Mouse (Mus musculus) bone marrow, adult 2 months (tissue): ENCODE data around the gene Maea. TPM values are rescaled to one million over a fixed set of nuclear protein-coding genes. Genes with fewer than 3 reads are reported as not detected.
"Not testable (repeated sequence)": the region's sequence is repeated elsewhere in the genome, so short reads cannot be mapped to it uniquely, and the experiment has no call there.

Source experiments
- H3K27ac ChIP-seq: fragments of 200-500 bp; 2 replicates; pipeline ENCODE4 v1.5.1; 2012; ENCODE audit warnings: low read depth, mild to moderate bottlenecking, control low read depth, inconsistent platforms, low read length; ENCODE audit not compliant: control insufficient read depth, poor library complexity, insufficient read depth
- H3K4me1 ChIP-seq: fragments of 200-500 bp; 2 replicates; pipeline ENCODE4 v1.6.1; 2011; ENCODE audit warnings: low read length; ENCODE audit not compliant: control insufficient read depth, insufficient read depth
- H3K4me3 ChIP-seq: fragments of 200-500 bp; replicated peaks from 2 replicates; pipeline ENCODE3; 2011; ENCODE audit warnings: mild to moderate bottlenecking, low read depth, low read length, control low read depth; ENCODE audit not compliant: control insufficient read depth
- CTCF ChIP-seq: fragments of 200-500 bp; IDR thresholded peaks from 2 replicates; pipeline ENCODE4 v1.5.1; 2011; ENCODE audit warnings: low read length, control low read depth; ENCODE audit not compliant: control insufficient read depth, insufficient read depth
- POLR2A ChIP-seq: fragments of 200-500 bp; IDR thresholded peaks from 2 replicates; pipeline ENCODE4 v1.6.1; 2011; ENCODE audit warnings: low read depth, mild to moderate bottlenecking, control low read depth, low read length, borderline replicate concordance; ENCODE audit not compliant: control insufficient read depth
- WGBS: fragments of 180-500 bp; shearing (Covaris S2); methylation state at CpG from one replicate; pipeline ENCODE4 v1.1.7; 2018; 5-methylcytosine and 5-hydroxymethylcytosine counted together
- polyA plus RNA-seq: library from polyadenylated mRNA; stranded (reverse); fragments of >200 nt; gene quantifications from 2 replicates; pipeline ENCODE4 v1.2.4, GENCODE M21; 2011; ENCODE audit warnings: low replicate concordance; ENCODE audit not compliant: missing spikeins, insufficient read depth, insufficient read length

The Maea gene
- polyA plus RNA-seq, 1 experiment = 32.3 TPM

DNA sequence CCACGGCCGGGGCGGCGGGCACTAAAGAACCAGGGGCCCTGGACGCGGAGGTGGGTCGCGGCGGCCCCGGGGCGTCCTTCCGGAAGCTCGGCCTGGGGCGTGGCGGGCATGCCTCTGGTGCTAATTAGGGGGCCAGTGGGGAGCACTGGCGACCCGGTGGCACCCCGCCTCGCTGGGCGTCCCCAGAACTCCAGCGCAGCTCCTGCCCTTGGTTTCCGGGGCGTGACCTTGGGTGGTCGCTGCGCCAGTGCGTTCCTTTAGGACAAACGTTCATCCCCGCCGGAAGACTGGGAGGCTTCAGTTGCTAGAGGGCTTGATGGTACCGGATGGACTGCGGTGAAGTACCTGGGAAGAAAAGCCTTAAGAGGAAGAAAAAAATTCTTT, 660 bp downstream of the Maea start:
- peak overlapping the region; percentile 99 for H3K4me3 ChIP-seq
- peaks cover 2% of the 10 kb centered on the region for H3K4me1 ChIP-seq
- under 1% methylated on average over 31 of the region's 31 CpGs for WGBS
- no peak for TF ChIP-seq POLR2A
- no peak for TF ChIP-seq CTCF
- H3K27ac ChIP-seq = peak overlapping the region; percentile 75

DNA sequence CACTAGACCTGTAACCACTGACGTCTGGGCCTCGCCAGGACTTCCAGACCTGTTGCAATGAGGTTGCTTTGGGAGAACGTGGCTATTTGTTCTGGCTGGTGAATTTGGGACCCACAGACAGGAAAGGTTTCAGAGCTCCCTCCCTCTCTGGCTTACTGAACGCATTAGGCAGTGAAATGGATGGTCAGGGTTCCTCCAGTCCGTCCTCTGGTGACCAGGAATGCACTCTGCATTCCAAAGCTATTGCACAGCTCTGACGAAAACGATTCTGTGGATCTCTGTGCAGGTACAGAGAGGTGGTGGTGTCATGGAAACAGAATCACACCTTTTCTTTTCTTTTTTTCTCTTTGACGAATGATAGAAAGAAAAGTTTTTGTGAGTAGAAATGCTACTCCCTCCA, 1.9 kb downstream of the Maea start:
- Histone ChIP-seq H3K27ac (no peak overlapping the region), H3K4me3 (no peak overlapping the region)
- whole genome bisulfite sequencing = 67% methylated on average over 8 of the region's 8 CpGs

DNA sequence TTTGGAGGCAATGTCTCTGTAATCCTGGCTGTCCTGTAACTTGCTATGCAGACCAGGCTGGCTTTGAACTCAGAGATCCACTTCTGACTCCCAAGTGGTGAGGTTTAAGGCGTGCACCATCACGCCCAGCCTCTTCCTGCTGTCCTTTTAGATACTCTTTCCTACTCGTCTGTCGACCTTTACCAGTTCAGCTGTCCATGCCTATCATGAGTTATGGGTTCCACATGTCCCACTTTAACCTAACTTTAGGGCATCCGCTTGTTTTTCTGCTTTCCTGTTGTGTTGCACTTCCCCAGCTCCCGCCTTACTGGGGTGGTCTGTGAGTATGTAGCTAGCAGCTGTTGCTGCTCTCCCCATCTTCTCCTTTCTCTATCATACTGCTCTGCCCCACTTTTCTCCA, 5.9 kb downstream of the Maea start:
- Histone ChIP-seq H3K4me1 (peaks cover 5% of the 10 kb centered on the region), H3K27ac (no peak overlapping the region), H3K4me3 (no peak overlapping the region)
- TF ChIP-seq POLR2A = no peak
- TF ChIP-seq CTCF = no peak
- WGBS = 75% methylated on average over 6 of the region's 6 CpGs

More for the DNA sequence above, 1.9 kb downstream of the Maea start:
- H3K4me1 ChIP-seq = peaks cover 2% of the 10 kb centered on the region
- no peak for TF ChIP-seq POLR2A
- no peak for TF ChIP-seq CTCF

DNA sequence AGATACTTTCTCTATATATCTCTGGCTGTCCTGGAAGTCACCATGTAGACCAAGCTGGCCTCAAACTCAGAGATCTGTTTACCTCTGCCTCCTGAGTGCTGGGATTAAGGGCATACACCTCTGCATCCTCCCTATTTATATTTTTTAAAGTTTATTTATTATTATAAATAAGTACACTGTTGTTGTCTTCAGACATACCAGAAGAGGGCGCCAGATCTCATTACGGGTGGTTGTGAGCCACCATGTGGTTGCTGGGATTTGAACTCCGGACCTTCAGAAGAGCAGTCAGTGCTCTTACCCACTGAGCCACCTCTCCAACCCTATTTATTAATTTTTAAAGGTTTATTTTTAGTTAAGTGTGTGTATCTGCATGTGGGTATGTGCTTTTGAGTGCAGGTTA, 6.9 kb downstream of the Maea start:
- H3K27ac ChIP-seq, H3K4me3 ChIP-seq, H3K4me1 ChIP-seq: not testable (repeated sequence)
- WGBS = 69% methylated on average over 3 of the region's 3 CpGs

DNA sequence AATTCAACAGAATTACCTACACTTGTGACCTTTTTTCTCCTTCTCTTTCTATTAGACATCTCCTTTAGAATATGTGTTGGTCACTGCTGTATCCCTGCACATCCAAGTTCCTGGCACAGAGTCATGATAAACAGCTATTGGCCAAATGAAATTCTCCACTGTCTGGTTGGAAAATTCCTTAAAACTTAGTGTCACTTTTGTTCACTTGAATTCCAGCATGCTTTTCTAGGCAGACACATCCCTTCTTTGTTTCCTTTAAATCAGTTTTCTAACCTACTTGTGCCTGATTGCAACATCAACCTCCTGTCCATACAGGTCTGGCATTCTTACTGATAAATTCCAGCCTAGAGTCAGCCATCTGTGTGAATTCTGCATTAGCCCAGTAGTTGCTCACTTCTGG, 7.5 kb downstream of the Maea start:
- TF ChIP-seq POLR2A = no peak
- TF ChIP-seq CTCF = no peak
- H3K4me3 ChIP-seq = no peak overlapping the region
- H3K4me1 ChIP-seq = peaks cover 3% of the 10 kb centered on the region; the same call in 1 of the 2 replicates
- H3K27ac ChIP-seq = no peak overlapping the region

DNA sequence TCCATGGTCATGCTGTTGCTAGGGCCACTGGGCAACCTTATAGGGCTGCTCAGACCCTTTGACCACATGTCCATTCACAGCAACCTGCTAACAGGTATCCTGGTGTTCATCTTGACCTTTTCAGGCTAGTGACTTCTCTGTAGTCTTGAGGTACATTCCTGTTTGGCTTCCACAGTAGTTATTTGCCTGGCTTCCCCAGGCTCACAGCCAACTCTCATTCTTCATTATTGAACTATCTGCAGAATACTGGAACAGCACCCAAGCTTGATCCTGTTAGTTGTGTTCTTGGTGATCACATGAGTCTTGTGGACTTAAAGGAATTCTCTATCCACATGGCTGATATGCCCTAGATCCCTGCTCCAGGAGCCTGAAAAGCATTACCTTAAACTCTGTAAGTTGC, 8.3 kb downstream of the Maea start:
- Histone ChIP-seq H3K4me1 (peaks cover 3% of the 10 kb centered on the region; the same call in 1 of the 2 replicates), H3K4me3 (no peak overlapping the region), H3K27ac (no peak overlapping the region)
- no peak for TF ChIP-seq POLR2A
- no peak for TF ChIP-seq CTCF

DNA sequence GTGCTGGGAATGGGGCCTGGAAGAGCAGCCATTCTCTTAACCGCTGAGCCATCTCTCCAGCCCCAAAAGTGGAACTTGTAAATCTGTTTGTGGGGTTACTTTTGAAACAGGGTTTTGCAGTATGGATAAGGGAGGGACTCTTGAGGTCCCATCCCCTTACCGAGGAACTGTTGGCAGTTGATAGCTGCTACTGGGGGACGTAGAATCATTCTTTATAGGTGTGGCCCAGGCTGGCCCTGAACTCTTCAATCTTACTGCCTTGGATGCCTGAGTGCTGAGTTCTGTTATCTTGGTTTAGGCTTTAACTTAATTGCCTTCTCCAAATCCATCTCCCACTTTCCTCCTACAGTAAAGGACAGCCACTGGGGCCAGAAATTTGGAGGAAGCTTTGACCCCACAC, 8.8 kb downstream of the Maea start:
- Histone ChIP-seq H3K4me1 (peaks cover 3% of the 10 kb centered on the region; the same call in 1 of the 2 replicates), H3K27ac (peak overlapping the region; percentile 19; the same call in 1 of the 2 replicates)
- no peak for TF ChIP-seq POLR2A
- no peak for TF ChIP-seq CTCF

DNA sequence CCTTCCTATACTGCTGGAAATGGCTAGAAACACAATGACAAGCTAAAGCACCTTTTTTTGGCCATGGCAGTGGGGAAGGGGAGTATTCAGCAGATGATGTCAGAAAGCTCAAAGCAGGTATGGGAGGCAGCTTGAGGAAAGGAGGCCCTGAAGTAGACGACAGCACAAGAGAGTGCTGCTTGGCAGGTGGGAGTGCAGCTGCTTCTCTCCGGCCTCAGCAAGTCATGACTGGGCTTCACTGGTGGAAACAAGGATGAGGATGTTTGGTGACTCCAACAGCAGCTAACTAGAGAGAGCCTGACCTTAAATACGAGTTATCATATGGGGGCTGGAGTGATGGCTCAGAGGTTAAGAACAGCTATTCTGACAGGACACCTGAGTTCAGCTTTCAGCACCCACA, 12.3 kb downstream of the Maea start:
- Histone ChIP-seq H3K27ac (no peak overlapping the region), H3K4me1 (peaks cover 5% of the 10 kb centered on the region; the same call in 1 of the 2 replicates), H3K4me3 (no peak overlapping the region)
- no peak for TF ChIP-seq POLR2A
- no peak for TF ChIP-seq CTCF
- WGBS = 67% methylated on average over 3 of the region's 3 CpGs

More for the DNA sequence above, 8.8 kb downstream of the Maea start:
- WGBS = 54% methylated on average over 3 of the region's 3 CpGs
- no peak overlapping the region for H3K4me3 ChIP-seq

DNA sequence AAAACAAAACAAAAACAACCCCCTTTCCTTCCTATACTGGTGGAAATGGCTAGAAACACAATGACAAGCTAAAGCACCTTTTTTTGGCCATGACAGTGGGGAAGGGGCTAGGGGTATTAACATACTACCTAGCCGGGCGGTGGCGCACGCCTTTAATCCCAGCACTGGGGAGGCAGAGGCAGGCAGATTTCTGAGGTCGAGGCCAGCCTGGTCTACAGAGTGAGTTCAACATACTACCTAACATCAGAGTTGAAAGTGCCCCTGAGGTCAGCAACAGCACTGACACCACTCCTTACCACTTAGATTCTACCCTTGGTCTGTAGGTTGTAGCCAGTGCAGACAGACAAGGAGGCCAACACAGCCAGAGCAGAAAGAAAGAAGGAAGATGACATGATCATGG, 13.9 kb downstream of the Maea start:
- Histone ChIP-seq H3K4me3 (no peak overlapping the region), H3K4me1 (peaks cover 9% of the 10 kb centered on the region), H3K27ac (no peak overlapping the region)
- TF ChIP-seq CTCF (no peak), POLR2A (no peak)
- 91% methylated on average over 5 of the region's 5 CpGs for WGBS

DNA sequence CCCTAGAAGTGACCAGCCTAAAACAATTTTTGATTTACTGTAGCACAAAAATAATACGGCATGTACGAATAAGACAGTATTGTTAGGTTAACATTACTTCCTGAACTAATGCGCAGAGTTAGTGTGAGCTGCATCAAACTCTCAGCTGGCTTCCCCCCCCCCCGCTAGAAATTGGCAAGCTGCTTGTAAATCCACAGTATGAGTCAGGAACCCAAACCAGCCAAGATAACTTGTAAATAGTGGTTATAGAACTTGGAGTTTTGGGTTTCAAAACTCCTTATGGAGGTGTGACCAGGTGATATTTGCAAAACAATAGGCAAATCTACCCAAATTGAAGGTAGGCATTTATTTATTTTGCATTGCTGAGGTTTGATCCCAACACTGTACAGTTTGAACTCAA, 14.4 kb downstream of the Maea start:
- whole genome bisulfite sequencing = 65% methylated on average over 4 of the region's 4 CpGs
- TF ChIP-seq POLR2A = no peak
- no peak for TF ChIP-seq CTCF
- Histone ChIP-seq H3K27ac (no peak overlapping the region), H3K4me3 (no peak overlapping the region), H3K4me1 (peaks cover 9% of the 10 kb centered on the region)
